Mouse (Mus musculus) kidney, adult 2 months (tissue): ENCODE measurements at regions not wholly inside any gene's neighbourhood (a gene's known extent, or its start where the extent isn't known, plus 50 kb on each side); places are given as distances from the start of the nearest gene placed in this dataset.

Experiments
- DNase-seq: peaks from one replicate; pipeline ENCODE4 v3.0.0; 2021
- H3K27ac ChIP-seq: fragments of 200-500 bp; 2 replicates; pipeline ENCODE4 v1.5.1; 2012; ENCODE audit warnings: low read depth, low read length, control low read depth, inconsistent platforms; ENCODE audit not compliant: insufficient read depth
- H3K27me3 ChIP-seq: fragments of 200-500 bp; replicated peaks from 2 replicates; pipeline ENCODE4 v1.6.1; 2012; ENCODE audit warnings: mild to moderate bottlenecking, moderate library complexity, low read length, inconsistent platforms; ENCODE audit not compliant: control insufficient read depth, insufficient read depth
- H3K36me3 ChIP-seq: fragments of 200-500 bp; 2 replicates; pipeline ENCODE4 v1.6.1; 2012; ENCODE audit warnings: mild to moderate bottlenecking, moderate library complexity, low read length, inconsistent platforms; ENCODE audit not compliant: control insufficient read depth, insufficient read depth
- H3K4me1 ChIP-seq: fragments of 200-500 bp; 2 replicates; pipeline ENCODE4 v1.6.1; 2011; ENCODE audit warnings: low read length; ENCODE audit not compliant: control insufficient read depth, insufficient read depth
- H3K4me3 ChIP-seq: fragments of 200-500 bp; 2 replicates; pipeline ENCODE4 v1.5.1; 2011; ENCODE audit warnings: mild to moderate bottlenecking, low read depth, low read length, control low read depth; ENCODE audit not compliant: insufficient read depth
- CTCF ChIP-seq: fragments of 200-500 bp; conservative IDR thresholded peaks from 2 replicates; pipeline ENCODE4 v1.5.1; 2011; ENCODE audit warnings: low read depth, mild to moderate bottlenecking, control low read depth, low read length, moderate library complexity, mixed read lengths; ENCODE audit not compliant: insufficient read depth, insufficient read length
- POLR2A ChIP-seq: fragments of 200-500 bp; IDR thresholded peaks from one replicate; pipeline ENCODE4 v1.6.1; 2011; ENCODE audit warnings: low read depth, low read length, control low read depth
- WGBS: fragments of 180-500 bp; shearing (Covaris S2); methylation state at CpG from one replicate; pipeline ENCODE4 v1.1.7; 2018; 5-methylcytosine and 5-hydroxymethylcytosine counted together

- peak; percentile 34 for DNase-seq
- TF ChIP-seq CTCF: no peak
- no peak for TF ChIP-seq POLR2A
- Histone ChIP-seq H3K36me3 (no peaks in the 10 kb centered on the region), H3K27me3 (no peaks in the 10 kb centered on the region), H3K4me1 (no peaks in the 10 kb centered on the region), H3K27ac (no peak overlapping the region), H3K4me3 (no peak overlapping the region)
- WGBS: 17% methylated on average over 12 of the region's 12 CpGs
Measured at GRCm38 (mm10) chr2:75149562-75149961, 324.0 kb downstream of the Mtx2 start.

DNA sequence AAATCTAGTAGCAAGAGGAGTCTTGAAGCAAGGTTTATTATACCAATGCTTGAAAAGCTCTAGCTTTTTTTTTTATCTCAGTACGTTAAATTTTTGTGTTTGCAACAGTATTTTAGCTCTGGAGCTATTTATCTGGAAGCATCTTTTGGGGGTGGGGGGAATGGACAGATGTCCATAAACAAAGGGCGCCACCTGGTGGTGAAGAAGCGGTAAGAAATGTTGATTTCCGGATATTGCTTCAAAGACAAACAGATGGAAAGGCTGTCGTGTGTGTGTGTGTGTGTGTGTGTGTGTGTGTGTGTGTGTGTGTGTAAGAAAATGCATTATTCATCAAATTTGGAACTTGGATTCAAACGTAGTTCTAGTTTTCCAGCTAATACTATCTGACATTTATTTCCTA, 325.4 kb downstream of the Mtx2 start:
- 6% methylated on average over 6 of the region's 6 CpGs for WGBS
- Histone ChIP-seq H3K4me3 (no peak overlapping the region), H3K27me3 (no peaks in the 10 kb centered on the region), H3K27ac (no peak overlapping the region), H3K4me1 (no peaks in the 10 kb centered on the region), H3K36me3 (no peaks in the 10 kb centered on the region)
- no peak for TF ChIP-seq POLR2A
- peak; percentile 43 for TF ChIP-seq CTCF
- DNase-seq: peak; percentile 67

GRCm38 (mm10) chr2:75151519-75151918, 325.9 kb downstream of the Mtx2 start:
- no peak for TF ChIP-seq CTCF
- TF ChIP-seq POLR2A: no peak
- DNase-seq: no peak
- WGBS: 89% methylated on average over 8 of the region's 8 CpGs
- H3K27ac ChIP-seq: no peak overlapping the region
- H3K4me3 ChIP-seq: no peak overlapping the region
- H3K4me1 ChIP-seq: no peaks in the 10 kb centered on the region
- H3K27me3 ChIP-seq: no peaks in the 10 kb centered on the region
- H3K36me3 ChIP-seq: no peaks in the 10 kb centered on the region

DNA sequence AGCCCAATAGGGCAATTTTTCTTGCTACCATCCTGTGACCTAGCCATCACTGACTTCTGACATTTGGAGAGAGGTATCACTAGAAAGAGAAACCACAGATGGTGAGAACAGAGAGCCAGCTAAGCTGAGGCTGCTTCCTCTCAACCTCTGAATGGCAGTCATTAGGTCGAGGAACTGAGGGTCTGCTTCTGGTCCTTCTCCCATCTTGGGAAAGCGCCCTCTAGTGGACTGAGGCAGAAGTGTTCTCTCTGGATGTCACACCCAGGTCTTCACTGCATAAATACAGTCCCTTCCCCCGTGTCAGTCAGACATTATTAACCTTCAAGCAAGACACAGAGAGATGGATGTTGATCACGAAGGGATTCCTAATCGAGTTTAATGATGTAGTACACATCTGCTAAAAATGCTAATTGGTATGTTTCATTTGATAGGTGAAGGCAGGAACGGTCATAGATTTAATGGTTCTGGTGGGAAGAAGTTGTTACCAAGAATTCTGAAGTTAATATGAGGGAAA, 326.9 kb downstream of the Mtx2 start:
- H3K27me3 ChIP-seq: no peaks in the 10 kb centered on the region
- no peaks in the 10 kb centered on the region for H3K4me1 ChIP-seq
- 42% methylated on average over 6 of the region's 6 CpGs for WGBS
- no peaks in the 10 kb centered on the region for H3K36me3 ChIP-seq
- no peak for TF ChIP-seq POLR2A
- TF ChIP-seq CTCF: peak; percentile 64
- no peak overlapping the region for H3K4me3 ChIP-seq
- H3K27ac ChIP-seq: no peak overlapping the region
- peak; percentile 40 for DNase-seq

GRCm38 (mm10) chr2:75154448-75154847, 328.8 kb downstream of the Mtx2 start:
- Histone ChIP-seq H3K27ac (no peak overlapping the region), H3K4me1 (no peaks in the 10 kb centered on the region), H3K27me3 (no peaks in the 10 kb centered on the region), H3K36me3 (no peaks in the 10 kb centered on the region), H3K4me3 (no peak overlapping the region)
- WGBS: 64% methylated on average over 3 of the region's 3 CpGs
- no peak for TF ChIP-seq CTCF
- no peak for DNase-seq

GRCm38 (mm10) chr2:75158581-75158980, 333.0 kb downstream of the Mtx2 start:
- no peak for DNase-seq
- WGBS: 76% methylated on average over 3 of the region's 3 CpGs
- Histone ChIP-seq H3K27me3 (no peaks in the 10 kb centered on the region), H3K4me1 (no peaks in the 10 kb centered on the region), H3K27ac (no peak overlapping the region), H3K36me3 (no peaks in the 10 kb centered on the region), H3K4me3 (no peak overlapping the region)
- TF ChIP-seq POLR2A (no peak), CTCF (no peak)

DNA sequence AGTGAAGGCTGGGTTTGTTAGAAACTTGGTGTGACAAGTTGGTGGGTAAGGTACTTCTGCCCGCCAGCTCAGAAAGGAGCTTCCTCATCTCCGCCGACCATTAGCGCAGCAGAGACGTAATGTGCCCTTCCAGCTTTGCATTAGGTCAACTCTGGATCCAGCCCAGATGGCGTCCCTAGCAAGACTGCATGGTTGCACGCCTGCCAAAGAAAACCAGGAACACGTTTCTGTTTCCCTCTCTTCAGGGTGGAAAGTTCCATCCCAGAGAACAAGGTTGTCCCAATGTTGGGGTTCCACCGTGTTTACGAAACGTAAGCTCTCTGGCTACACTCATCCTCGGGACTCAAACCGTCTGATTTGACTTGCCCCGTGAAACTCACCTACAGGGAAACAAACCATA, 335.5 kb downstream of the Mtx2 start:
- no peaks in the 10 kb centered on the region for H3K36me3 ChIP-seq
- no peaks in the 10 kb centered on the region for H3K4me1 ChIP-seq
- no peaks in the 10 kb centered on the region for H3K27me3 ChIP-seq
- no peak for DNase-seq
- 91% methylated on average over 14 of the region's 14 CpGs for WGBS
- H3K27ac ChIP-seq: no peak overlapping the region
- no peak overlapping the region for H3K4me3 ChIP-seq
- TF ChIP-seq CTCF (no peak), POLR2A (no peak)

DNA sequence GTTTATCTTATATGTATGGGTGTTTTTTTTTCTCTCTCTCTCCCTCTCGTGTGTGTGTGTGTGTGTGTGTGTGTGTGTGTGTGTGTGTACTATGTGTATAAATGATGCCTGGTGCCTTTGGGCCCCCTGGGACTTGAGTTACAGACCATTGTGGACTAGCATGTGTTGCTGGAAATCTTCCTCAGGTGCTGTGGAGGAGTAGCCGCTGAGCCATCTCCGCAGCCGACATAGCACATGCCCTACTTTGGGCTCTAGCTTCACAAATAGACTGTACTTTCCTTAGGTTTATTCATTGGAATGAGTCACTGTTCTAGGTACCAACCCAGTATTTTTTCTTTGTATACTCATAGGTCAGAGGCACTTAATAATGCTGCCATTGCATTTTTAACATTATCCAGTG, 339.4 kb downstream of the Mtx2 start:
- H3K4me3 ChIP-seq: no peak overlapping the region
- H3K4me1 ChIP-seq: no peaks in the 10 kb centered on the region
- DNase-seq: no peak
- H3K27ac ChIP-seq: no peak overlapping the region
- TF ChIP-seq POLR2A (no peak), CTCF (no peak)
- no peaks in the 10 kb centered on the region for H3K27me3 ChIP-seq
- H3K36me3 ChIP-seq: no peaks in the 10 kb centered on the region
- WGBS: 83% methylated on average over 4 of the region's 4 CpGs
